Mouse (Mus musculus): ENCODE results near the gene Gm21693. TPM values are rescaled to one million over a fixed set of nuclear protein-coding genes. Genes with fewer than 3 reads are reported as not detected.

Gm21693 gene
- not detected in 2 replicates for polyA plus RNA-seq (2012; rRNA removed; ENCODE audit: low replicate concordance)

DNA sequence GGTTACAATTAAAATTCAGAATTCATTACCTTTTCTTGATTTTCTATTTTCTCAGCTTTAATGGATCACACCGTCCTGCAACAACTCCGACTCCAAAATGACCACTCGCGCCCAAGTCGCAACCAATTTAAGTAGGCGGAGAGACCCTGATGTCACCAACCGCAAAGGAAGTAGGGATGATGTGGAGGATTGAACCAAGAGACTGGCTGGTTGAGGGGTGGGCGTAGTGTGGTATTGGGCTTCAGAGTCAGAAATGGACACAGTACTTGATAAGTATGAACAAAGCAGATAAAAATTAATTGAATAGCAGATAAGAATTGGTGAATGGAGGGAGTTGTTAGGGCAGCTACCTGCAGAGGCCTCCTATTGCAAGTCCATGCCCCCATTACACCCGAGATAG is at the start of gene Gm21693:
Gm21693 (minus strand) TSS at position 101 of the 400 bp plus-strand sequence.

DNA sequence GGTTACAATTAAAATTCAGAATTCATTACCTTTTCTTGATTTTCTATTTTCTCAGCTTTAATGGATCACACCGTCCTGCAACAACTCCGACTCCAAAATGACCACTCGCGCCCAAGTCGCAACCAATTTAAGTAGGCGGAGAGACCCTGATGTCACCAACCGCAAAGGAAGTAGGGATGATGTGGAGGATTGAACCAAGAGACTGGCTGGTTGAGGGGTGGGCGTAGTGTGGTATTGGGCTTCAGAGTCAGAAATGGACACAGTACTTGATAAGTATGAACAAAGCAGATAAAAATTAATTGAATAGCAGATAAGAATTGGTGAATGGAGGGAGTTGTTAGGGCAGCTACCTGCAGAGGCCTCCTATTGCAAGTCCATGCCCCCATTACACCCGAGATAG is 38.8 kb downstream of the Gm21693 start, which contains the start of gene Gm21677:
Gm21677 (minus strand) TSS at position 101 of the 400 bp plus-strand sequence.

Other genes starting within 250 kb of the Gm21693 start
- not detected in 2 replicates for gene Gm21677, start 38.9 kb downstream of the Gm21693 start, polyA plus RNA-seq (2012; rRNA removed; ENCODE audit: low replicate concordance)
- gene Gm21704, start 64.8 kb upstream of the Gm21693 start, polyA plus RNA-seq (2012; rRNA removed; ENCODE audit: low replicate concordance), result not detected in 2 replicates
- gene Gm21708, start 64.8 kb upstream of the Gm21693 start, polyA plus RNA-seq (2012; rRNA removed; ENCODE audit: low replicate concordance), result not detected in 2 replicates